Mouse (Mus musculus) NIH3T3 (cell line): ENCODE data around the gene Artn.

ENCODE experiments used
- DNase-seq: peaks from one replicate; pipeline ENCODE4 v3.0.0-alpha.2; 2012; ENCODE audit warnings: low read depth

The Artn gene

DNA sequence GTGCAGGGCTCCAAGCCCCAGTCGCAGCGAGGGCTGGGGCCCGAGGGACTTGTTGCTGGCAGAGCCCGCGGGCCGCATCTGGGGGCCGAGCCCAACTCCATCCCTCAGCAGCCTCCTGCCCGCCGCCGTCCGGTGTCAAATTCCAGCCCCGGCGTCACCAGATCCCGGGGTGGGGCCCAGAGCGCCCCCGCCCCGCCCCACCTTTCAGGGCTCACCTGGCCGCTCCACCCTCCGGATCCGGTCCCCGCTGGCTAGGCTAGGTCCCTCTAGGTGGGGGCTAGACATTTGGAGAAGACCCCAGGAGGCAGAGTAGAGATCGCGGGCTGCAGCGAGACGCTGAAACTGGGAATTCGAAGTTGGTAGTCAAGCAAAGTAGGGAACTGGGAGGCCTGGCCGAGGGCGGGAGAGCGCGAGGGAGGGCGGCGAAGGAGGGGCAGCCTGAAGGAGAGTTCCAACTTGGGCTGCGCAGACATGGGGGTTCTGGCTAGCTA, at the start of gene Artn:
Gene Artn (minus strand): TSS at position 373 of the 491 bp plus-strand sequence.
- no peak for DNase-seq

DNA sequence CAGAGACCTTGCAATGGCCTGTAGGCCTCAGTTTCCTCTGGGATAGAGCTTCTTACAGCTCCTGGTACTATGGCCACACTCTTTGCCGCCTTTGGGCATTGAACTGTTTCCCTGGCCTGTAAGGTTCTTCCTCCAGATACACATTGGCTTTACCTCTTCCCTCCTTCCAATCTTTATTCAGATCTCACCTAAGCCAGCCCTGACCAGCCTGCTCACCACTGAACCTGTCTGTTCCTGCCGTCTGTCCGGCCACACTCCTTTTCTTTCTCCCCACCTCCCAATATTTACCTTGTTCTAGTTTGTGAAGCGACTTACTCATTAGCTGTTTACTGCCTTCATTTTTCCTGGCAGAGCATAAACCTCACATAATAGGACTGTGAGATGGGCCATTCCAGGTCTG, 49.6 kb upstream of the Artn start:
- no peak for DNase-seq

DNA sequence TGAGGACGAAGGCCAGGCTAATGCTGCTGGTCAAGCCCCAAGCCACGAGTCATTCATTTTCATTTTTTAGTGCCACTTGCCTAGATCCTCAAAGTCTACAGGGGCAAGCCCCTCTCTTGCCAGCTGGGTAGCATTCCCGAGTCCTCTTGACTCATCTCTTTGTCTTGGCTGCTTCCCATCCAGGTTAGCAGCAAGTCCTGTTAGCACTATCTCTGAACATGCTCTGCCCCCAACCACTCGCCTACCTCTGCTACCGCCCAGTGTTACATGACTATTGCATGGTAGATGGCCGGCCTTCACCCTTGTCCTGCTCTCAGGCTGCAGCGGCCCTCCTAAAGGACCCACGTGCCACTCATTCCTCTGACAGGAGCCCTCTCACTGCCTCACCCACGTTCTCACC, 48.7 kb upstream of the Artn start:
- DNase-seq = peak; percentile 53

DNA sequence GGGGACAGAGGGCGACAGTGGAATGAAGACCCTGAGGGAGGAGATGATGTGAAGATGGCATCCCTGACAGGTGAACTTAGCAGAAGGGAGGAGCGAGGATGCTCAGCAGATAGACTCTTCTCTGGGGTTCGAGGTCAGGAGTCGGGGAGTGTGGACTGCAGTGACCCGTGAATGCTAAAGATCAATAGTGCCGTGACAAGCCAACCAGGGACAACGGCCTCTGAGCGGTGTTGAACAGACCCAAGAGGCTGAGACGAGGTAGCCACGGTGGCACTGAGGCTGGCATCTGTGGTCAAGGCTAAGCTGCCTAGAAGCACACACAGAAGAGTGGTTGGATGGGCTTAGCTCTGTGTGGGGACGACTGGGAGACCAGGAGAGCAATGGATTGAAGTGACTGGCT, 48.3 kb upstream of the Artn start:
- no peak for DNase-seq

DNA sequence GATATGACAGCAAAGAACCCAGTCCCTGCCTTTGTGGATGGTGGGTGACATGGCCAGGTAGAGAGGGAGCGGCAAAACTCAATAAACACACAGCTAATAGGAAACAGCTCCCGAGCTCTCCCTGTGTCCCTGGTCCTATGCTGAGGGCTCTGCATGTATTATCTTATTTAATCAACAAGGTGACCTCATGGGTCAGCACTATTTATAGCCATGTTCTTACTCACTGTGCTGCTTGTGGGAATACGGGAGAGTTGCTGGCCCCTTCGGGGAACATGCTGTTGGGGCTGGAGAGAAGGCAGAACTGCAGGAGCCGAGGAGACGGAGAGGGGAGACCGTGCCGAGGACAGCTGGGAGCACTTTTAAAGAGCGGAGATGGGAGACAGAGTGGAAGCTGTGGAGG, 47.8 kb upstream of the Artn start:
- peak; percentile 50 for DNase-seq

DNA sequence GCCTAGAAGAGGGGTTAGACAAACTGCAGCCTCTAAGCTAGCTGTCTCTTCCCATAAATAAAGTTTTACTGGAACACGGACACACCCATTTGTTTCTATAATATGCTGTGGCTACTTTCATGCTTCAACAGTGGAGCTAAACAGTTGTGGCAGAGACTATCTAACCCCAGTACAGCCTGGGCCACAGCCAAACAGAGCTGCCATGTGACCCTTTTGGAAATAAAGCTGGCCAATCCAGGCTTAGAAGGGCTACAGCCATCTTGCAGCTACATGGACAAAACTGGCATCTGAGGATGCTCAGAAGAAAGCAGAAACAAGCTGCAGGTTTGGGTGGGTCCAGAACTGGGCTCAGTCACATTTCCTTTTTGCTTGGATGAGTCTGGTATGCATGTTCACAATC, 46.3 kb upstream of the Artn start:
- peak; percentile 84 for DNase-seq

DNA sequence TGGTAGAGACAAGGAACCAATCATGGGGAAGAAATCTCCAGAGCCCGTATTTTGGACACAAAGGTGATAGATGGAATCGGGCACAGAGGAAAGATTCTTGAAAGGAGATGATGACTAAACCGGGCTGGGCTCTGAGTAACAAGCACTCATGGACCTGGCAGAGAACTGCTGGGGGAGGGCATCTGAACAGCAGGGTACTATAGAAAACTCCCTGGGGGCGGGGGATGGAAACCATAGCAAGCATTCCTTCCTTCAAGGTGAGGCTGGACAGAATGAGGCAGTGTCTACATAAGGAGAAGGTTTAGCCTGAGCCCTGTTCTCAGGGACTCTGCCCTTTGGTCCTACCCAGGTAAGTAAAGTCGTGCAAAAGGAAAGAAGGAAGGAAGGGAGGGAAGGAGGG, 45.2 kb upstream of the Artn start:
- peak; percentile 79 for DNase-seq

DNA sequence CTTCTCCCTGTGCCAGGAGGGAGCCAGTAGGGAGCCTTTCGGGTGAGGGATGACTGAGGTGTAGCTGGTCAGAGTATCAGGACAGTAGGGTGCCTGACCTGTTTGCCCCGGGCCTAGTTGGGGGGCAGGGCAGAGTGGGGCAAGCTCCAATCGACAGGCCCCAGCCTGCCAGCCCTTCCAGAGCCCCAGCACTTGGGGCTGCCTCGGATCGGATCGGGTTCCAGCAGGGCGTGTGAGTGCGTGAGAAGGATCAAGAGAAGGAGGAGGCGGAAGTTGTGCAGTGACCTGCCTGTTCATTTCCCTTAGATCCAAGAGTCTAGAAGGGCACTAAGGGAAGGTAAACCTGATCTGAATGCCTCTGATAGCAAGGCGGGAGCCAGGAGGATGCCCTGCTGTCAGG, 43.4 kb upstream of the Artn start:
- no peak for DNase-seq

DNA sequence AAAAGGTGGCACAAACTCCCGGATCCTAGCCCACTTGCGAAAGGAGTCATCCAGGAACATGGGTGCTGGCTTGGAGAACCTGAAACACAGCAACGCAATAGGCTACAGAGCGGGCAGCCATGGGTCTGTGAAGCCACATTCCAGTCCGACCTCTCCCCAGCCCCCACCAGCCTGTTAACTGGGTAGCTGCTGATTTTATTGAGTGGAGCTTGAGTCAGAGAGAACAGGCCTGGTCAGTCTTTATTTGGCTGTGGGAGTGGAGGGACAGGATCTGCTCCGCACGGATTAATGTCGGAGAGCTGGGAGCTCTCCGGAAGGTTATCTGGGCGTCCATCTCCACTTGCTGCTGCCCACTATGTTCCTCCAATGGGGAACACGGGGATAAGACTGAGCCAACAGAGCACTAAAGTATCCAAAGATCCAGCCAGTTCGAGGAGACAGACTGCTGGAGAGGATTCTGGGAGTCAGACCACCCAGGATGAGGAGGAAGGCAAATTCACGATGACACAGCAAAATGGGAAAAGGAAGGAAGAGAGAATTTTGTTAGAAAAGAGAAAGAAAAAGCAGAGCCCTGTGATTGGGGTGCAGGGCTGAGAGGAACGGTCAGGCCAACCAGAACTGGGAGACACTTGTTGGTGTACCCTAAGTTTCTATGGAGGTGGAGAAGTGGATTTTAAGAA, 34.9 kb upstream of the Artn start:
- no peak for DNase-seq

DNA sequence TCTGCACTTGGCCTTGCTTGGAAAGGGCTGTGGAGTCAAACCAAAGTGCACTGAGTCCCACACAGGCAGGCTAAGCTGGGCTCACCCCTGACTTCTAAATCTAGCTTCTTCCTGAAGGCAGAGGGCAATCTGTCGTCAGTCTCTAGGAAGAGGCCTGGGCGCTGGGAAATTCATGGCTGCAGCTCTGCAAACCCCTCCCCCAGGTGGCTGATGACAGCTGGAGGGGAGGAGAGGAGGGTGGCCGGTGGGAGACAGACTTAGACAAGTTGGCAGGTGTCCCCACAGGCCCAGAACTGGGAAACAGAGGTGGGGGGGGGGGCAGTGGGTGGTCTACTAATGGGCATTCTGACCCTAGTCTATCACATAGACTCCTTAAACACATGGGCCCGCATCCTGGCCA, 27.9 kb upstream of the Artn start:
- no peak for DNase-seq

DNA sequence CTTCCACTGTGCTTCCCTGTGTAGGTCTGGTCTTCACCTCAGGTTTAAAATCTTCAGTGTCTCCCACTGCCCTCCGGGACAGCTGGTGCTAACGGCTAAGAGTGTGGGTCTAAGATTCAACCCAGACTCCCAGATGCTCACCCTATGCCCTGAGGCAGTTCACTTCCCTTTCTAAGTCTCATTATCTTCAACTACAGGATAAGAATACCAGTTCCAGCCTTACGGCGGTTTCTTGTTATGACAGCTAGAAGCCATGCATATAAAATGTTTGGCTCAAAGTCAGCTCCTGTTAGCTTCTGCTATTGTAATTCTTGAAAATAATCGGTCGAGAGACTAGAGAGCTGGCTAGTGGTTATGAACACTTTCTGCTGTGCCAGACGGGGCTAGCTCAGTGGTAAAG, 17.9 kb upstream of the Artn start:
- DNase-seq = no peak

DNA sequence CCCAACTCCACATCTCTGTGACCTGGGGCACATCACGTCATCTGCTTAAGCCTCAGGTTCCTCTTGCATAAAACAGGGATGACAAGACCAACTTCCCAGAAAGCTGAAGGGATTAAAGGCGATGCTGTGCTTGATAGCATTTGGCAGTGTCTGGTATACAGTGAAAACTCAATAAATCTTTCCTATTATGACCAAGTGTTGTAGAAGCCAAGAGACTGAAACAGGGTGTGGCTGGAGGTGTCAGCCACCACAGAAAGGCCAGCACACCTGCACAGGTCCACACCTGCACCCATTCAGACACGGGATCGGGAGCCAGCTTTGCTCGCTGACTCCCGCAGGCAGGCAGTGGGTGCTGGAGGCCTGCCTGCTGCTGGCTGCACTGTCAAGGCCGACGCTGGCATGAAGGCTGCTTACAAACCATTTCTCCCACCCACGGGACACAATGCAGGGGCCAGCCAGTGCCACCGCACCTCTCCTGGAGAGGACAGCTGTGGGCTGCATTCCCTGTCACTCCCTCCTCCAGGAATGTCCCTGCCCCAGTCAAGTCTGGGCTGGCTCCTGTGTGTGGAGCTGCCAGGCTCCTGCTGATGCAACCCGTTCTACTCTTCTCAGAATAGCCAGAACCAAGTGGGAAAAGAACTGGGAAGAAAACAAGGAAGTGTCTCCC, 17.2 kb upstream of the Artn start:
- no peak for DNase-seq

DNA sequence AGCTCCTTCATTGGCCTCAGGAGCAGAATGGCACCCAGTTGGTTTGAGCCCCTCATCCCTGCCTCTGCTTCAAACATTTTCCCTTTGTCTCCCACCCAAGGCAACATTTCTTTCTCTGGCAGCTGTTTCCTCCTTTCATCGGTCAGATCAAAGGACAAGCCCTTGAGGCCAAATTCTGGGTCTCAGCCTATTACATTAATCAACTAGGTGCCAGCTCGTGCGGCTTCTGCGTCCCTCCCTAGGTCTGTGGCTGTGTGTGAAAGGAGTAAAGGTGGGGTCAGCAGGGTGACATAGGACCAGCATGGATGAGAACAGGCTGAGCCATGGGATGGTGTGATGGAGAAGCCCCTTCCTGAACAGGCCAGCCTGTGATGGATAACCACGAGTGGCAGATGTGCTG, 13.8 kb upstream of the Artn start:
- no peak for DNase-seq

DNA sequence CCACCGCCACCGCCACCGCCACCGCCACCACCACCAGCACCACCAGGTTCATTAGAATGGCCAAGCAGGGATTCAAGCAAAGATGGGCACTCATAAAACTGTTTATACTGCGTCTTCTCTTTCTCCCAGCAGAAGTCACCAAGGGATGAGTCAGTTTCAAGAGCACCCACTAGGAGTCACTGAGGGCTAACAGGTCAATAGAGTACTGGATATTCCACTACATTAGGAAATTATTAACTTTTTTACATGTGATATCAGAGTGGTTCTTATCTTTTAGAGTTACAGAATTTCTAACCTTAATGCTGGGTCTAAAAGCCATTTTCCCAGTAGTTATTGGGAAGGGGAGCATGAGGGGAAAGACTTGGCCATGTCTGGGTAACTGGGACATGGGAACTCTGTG, 7.4 kb upstream of the Artn start:
- DNase-seq = peak; percentile 22

DNA sequence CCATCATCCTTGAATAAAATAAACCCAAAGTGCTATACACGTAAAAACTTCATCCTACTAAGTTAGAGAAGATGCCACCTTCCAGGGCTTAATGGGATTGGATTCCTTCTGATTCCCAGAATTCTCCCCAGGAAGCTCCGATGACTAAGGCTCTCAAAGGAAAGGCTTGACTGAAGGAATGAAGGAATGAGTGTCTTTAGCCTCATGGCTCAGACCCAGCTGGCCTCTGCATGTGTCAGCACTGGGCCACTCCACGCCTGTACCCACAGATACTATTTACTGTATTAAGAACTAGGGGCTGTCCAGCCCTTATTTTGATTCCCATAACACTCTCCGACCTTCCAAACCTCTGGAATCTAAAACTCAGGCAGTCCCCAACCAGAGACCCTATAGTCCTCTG, 4.5 kb upstream of the Artn start:
- peak; percentile 84 for DNase-seq

DNA sequence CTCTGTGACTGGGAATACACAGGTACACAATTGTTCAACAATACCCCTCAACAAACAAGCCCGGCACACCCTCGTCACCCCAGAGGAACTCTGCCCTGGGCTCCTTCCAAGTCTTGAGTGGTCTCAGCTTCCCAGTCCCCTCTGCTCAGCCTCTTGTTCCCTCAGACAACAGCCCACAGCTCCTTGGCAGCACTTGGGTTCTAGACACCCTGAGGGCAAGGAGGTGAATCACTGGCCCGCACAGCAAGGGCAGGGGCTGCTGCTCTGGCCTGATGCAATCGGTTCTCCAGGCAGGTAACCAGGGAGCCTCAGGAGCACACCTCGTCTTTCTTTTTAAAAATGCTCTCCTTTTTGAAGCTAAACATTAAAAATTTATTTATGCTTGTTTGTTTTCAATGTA, 3.7 kb upstream of the Artn start:
- DNase-seq = peak; percentile 67

DNA sequence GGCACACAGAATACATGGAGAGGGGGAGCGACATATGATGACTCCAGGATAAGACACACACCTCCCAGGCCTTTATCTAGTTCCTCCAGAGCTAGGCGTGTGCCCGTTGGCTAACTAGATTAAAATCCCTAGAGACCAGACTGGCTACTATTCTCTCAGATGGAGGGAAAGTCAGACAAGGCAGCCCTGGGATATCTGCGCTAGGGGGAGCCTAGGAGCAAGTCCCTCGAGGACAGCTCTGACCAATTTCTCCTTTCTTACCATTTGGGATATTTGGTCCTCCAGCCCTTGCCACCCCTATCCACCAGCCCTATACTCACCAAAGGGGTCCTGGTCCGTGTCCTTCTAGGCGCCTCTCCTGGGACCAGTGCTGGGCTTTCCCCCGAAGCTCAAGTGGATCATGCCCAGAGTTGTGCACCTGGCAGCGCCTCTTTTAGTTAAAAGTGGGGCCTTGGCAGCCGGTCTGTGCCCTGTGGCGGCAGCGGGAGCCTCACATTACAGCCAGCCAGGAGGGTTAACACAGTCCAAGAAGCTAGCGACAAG, 793 bp downstream of the Artn start:
- peak; percentile 81 for DNase-seq

DNA sequence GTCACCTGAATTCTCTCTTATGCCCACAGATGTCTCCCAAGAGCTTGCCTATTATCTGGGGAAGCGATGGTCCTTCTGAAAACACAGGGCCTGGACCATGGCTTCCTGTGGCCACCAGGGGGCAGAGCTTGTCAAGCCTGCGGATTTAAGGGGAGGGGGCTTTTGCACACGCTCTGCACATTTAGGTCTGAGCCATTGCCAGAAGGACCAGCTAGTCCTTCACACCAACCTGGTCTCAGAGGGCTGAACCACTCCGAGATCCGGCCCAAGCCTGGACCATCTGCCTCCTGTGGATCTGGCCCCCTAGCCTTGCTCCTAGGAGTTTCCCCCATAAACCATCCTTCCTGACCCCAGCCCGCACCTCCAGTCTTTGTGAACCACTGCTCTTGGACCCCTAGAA, 1.3 kb downstream of the Artn start:
- DNase-seq = peak; percentile 55

DNA sequence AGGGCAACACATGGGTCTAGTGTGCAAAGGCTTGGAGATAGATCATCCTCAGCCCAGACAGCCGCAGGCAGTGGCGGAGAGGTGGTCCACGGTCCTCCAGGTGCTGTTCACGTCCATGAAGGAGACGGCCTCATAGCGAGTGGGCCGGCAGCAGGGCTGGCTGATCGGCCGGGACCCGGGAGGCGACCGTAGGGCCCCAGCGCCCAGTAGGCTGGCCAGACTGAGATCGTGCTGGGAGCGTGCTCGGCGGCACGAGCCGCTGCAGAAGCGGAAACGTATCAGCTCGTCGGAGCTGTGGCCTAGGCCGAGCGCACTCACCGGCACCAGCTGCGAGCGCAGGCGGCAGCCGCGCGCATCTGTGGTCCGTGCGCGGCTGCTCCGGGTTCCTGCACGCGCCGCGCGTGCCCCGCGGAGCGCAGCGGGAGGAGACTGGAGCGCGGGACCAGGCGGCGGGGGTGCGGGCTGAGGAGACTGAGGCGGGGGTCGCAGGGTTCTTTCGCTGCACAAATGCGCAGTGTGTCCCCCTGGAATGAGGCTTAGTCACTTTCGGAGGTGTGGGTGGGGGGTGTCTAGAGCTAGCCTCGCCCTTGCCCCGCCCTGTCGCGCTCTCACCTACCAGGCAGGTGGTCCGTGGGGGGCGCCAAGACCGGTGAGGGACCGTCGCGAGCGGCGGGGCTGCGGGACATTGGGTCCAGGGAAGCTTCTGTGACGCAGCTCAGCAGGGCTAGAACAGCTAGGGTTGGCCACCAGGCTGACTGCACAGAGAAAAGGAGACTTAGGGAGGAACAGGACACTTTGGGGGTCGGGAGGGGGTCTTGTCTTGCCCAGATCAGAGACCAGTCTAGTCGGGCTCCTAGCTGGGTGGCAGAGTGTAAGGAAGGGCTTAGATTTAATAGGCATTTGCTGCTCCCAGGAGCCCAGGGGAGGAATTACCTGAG, 2.7 kb downstream of the Artn start:
- no peak for DNase-seq

DNA sequence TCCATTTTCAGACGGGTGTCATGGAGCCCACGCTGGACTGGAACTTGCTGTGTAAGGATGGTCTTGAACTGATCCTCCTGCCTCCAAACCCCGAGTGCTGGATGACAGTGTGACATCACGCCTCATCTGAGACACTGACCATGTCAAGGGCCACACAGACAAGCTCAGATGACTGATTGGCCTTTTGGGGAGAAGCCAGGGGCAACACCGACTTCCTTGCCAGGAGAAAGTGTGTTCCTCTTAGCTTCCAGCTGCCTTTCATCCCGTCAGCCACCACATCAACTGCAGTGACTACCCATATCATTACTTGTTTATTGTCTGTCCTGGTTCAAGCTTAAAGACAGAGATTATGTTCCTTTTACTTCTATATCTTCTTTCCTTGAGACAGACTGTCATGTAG, 4.6 kb downstream of the Artn start:
- no peak for DNase-seq

DNA sequence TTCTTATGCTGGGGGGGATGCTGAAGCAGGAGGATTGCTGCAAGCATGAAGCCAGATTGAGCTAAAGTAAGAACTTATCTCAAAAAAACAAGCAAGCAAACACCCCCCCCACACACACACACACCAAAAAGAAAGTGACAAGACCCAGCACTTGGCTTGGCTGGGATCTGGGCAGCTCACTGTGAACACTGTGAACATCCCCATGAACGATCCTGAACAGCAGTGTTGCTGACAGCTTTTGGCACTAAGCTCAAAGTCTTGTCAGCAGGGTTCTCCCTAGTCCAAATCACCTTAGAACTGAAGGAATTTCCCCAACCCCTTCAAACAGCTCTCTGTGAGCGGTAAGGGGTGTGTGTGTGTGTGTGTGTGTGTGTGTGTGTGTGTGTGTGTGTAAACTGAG, 6.1 kb downstream of the Artn start:
- peak; percentile 46 for DNase-seq

DNA sequence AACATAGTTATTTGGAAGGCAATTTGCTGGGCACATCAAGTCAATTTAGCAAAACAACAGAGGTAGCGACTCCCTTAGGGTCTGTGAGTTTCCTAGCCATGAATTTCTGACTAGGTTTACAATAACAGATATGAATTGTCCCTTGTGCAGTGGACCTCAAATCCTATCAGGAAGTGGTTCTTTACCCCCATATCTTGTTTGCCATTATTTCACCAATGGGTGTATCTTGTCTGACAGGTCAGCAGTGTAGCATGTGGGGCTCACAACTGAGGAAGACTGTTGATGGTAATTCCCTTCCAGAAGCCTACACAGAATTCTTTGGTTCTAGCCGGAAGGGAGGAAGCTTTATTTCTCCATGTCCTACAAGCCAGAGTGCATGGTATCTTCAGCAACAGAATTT, 8.2 kb downstream of the Artn start:
- no peak for DNase-seq

DNA sequence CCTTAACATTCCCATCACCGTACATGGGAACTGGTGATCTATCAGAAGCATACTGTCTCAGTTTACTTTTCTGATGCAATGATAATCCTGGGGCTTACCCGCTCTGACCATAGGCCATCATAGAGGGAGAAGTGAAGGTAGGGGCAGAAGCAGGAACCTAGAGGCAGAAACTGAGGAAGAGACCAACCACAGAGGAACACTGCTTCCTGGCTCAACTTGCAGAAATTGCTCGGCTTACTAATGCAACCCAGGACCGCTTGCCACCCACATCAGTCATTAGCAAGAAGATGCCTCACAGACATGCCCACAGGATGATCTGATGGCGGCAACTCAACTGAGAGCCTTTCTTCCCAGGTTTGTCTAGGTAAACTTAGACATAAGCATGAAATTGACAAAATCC, 10.8 kb downstream of the Artn start:
- no peak for DNase-seq
